Mouse (Mus musculus): ENCODE measurements around the gene Syngr4.
"Not testable (repeated sequence)": the region's sequence is repeated elsewhere in the genome, so short reads cannot be mapped to it uniquely, and the experiment has no call there.

- not testable (repeated sequence) for TF ChIP-seq E2F4 (IDR thresholded peaks at IDR 0.05; ENCODE audit: insufficient read depth); POLR2A (IDR thresholded peaks at IDR 0.05; ENCODE audit: insufficient read length, low read depth); SRF (IDR thresholded peaks at IDR 0.05; ENCODE audit: control insufficient read depth, insufficient read length, low read depth); MYOD1 (IDR thresholded peaks at IDR 0.05; ENCODE audit: control insufficient read depth in 1 of 3, insufficient read length in 2 of 3, low read depth in 2 of 3)
These were observed 1.6 kb upstream of the Syngr4 start for GRCm38 (mm10) chr7:45898125-45898524.
